Mouse (Mus musculus) heart, adult 18-20 months (tissue): ENCODE measurements around the gene Vsig10l. TPM values are rescaled to one million over a fixed set of nuclear protein-coding genes. Genes with fewer than 3 reads are reported as not detected.

Source experiments
- DNase-seq, 2 experiments: peaks; one replicate each; pipeline ENCODE4 v3.0.0; 2021 to 2022; ENCODE audit warnings: mixed read lengths in 1 of 2
- long read RNA-seq, 2 experiments: library from polyadenylated mRNA; stranded (forward); transcript quantifications; one replicate each; pipeline ENCODE4 v2.0.0; 2021
- total RNA-seq, 2 experiments: library from RNA; stranded (reverse); gene quantifications; 2 replicates each; pipeline ENCODE4 v1.2.3; 2021

Vsig10l gene
- 1 to 10 TPM in 1 of 2 experiments, under 1 TPM in 1; 0.69 to 1.3 TPM for total RNA-seq
- long read RNA-seq, experiment 1, result 0 reads
- long read RNA-seq, experiment 2, result 0 reads

DNA sequence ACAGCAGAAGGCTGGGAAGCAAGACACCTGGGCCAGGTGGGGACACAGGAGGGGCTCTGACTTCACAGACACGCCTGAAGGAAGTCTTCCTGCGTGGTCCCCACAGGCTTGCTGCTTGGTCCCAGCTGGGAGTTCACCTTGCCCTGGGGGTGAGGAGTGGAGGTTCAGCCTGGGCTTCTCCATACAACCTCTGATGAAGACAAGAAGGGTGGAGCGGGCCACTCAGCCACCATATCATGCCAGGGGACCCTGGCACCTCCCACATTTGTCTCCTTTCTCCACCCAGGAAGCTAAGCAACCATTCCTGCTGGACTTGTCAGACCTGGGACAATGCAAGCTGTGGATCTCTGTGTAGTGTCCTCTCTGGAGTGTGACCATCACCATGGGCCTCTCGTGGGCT lies at the start of gene Vsig10l:
TSS of gene Vsig10l (plus strand) at position 301 of the 400 bp plus-strand sequence.
- DNase-seq, result no peak

DNA sequence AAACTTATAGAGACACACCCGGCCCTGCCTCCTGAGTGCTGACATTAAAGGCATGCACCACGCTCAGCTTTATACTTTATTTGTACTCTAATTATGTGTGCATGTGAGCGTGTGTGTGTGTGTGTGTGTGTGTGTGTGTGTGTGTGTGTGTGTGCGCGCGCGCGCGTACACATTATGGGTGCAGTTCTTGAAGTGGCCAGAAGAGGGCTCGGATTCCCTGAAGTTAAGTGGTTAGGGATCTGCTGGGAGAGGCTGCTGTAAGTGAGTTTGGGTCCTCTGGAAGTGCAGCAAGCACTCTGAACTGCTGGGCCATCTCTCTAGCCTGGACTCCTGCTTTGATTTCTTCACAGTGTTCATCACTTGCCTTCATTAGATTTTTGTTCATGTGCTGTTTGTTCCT lies 45.7 kb upstream of the Vsig10l start:
- no peak for DNase-seq

DNA sequence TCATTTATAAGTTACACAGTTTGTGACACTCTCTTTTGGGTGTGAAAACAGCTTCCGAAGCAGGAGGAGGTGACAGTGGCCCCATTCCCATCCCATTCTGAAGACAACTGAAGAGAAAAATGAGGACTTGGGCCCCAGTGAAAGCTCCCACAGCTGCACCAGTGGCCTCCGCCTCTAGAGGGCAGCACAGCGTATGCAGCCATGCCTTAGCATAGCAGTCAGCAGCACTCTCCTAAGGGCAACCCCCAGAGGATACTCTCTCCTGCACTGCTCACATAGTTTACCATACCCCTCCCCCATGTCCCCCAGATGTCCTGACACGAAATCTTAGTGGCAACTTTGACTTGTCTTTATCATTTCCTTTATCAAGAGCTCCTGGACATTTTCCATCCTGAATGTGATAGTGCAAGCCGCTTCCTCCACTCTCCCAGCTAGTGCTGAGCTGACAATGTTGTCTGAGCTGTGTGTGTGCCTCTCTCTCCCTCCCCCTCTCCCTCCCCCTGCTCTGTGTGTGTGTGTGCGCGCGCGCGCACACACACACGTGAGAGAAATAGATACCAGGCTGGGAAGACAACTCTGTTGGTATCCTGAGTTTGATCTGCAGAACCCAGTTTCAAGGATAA lies 39.8 kb upstream of the Vsig10l start:
- DNase-seq, result peak; percentile 79 to 93

DNA sequence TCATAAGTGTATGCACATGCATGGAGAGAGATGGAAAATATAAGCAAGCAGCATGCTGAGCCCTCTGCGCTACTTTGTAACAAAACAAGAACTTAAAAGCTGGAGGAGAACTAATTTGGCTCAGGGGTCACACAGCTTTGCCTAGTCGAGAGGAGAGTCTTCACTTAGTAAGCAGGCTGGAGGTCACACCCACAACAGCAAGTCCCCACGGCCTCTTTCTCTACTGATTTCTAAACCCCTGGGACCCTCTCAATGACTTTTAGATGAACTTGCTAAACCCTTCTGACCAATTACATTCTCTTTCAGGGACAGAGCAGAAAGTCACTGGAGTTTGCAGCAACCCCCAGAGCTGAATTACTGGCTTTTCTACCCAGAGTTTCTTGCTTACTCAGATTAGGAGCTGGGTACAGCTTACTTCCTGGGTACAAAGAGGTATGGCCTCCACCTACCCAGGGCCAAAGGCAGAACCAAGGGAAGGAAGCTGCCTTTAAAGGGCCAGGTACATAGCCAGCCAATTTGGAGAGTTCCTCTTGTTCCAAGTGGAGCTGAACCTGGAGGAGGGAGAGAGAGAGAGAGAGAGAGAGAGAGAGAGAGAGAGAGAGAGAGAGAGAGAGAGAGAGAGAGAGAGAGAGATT lies 38.8 kb upstream of the Vsig10l start:
- DNase-seq, result no peak

DNA sequence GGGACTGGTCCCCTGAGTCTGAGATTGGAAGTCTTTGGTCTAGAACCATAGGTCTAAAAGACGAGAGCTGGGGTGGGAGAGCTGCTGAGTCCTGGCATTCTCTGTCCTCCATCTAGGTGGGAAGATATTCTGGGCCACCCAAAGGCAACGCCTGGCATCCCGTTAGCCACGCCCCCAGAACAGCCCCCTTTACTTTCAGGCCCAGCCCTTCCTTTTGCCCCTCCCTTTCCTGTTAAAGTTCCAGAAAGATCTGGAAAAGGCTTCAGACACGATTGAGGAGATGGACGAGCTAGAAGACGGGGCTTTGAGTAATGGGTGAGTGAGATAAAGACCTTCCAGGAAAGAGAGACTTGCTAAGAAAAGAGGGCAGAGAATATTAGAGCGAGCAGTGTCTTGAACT lies 35.5 kb upstream of the Vsig10l start, which contains the start of gene Lim2:
TSS of gene Lim2 (plus strand) at position 265 of the 400 bp plus-strand sequence.
- no peak for DNase-seq

DNA sequence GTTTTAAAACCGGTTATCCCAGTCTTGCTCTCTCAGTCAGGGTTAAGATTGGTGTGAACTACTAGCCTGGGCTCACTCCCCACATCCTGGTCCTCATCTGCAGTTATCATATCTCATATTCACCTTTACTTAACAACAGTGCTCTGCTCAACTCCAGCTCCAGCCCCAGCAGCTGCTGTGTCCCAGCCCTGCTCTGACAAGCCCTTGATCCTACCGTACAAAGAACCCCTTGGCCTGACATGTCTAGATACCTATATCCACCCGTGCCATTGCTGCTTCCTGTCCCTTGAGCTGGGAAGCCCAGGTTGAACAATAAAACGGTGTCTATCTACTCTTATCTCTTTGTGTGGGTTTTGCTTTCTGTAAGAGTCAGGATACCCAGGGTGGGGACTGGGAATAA lies 33.5 kb upstream of the Vsig10l start:
- DNase-seq, result no peak

DNA sequence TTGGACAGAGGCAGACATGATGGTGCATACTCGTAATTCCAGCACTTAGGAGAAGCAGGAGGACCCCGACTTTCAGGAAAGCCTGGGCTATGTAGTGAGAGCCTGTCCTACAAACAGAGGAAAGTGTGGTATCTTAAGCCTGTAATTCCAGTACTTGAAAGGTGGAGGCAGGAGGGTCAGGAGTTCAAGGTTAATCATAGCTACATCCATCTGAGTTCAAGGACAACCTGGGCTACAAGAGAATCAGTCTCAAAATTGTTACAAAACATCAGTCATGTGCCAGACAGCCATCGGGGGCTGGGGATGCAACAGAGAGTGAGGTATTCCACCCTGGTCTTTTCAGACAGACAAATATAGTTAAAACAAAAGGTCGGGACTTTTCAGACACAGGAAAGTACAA lies 30.1 kb upstream of the Vsig10l start:
- DNase-seq, result no peak

DNA sequence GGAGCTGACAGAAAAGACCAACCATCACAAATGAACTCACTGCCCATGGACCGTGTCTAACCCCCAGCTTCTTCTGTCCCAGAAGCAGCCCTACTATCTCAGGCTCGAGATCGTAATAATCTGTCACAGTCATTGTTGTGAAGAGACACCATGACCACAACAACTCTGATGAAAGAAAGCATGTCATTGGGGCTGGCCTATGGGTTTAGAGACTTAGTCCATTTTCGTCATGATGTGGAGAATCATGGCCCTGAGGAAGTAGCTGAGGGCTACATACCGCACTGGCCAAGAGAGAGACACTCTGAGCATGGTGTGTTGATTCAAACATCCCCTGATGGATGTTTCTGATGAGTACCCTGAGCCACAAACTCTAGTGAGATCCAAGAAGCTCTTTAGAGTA lies 28.3 kb upstream of the Vsig10l start:
- no peak for DNase-seq

DNA sequence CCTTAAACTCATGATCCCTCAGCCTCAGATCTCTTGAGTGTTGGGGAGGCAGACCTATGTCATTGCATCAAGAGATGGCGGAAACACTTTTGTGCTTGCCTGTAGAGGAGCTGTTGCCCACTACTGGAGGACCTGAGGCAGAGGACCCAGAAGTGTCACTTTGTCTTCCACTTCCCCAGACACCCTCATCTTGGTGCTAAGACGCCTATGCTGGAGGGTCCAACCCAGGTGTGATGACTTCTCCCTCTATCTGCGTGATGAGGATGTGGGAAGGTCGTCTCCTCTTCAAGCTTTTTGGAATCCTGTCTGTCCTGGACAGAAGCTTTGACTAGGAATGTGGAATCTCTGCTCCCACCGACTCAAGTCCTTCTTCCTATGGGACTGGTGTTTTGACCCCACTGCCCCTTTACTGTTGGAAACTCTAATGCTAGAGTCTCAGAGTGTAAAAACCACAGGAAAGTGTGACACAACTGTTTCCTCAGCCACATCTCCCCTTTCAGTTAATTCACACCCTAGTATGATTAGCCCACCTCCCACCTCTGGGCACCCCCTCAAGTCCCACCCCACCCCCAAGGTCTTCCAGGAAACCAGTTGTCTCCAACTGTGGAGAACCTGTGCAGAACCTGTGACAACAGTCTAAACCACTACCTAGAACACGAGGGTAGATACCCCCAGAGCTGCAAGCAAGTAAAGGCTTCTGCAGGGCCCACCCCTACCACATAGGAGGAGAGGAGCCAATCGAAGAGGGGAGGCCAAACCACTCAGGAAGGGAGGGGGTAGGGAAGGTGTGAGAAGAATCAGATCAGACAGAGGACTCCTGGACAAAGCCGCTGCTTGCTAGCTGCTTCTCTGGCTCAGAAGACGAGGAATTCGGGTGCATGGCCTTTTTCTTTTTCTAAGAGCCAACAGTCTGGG lies 26.4 kb upstream of the Vsig10l start, which contains the start of gene Nkg7:
TSS of gene Nkg7 (plus strand) at position 733 of the 915 bp plus-strand sequence.
- no peak for DNase-seq

DNA sequence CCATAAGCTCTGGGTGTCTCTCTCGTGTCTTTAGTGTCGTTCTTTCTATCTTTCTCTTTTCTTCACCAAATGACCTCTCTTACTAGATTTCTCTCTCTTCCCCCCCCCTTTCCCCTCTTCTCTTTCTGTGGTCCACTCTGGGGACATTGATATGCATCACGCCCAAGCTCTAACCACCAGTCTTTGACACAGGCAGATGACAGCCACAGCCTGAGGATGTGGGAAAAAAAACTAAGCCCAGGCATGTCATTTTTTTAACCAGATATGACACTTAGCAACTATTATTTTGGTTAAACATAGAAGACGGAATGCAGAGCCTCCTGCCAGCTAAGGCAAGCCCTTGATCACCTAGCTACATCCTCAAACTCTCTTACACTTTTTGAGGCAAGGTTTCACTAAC lies 24.3 kb upstream of the Vsig10l start:
- DNase-seq, result no peak

DNA sequence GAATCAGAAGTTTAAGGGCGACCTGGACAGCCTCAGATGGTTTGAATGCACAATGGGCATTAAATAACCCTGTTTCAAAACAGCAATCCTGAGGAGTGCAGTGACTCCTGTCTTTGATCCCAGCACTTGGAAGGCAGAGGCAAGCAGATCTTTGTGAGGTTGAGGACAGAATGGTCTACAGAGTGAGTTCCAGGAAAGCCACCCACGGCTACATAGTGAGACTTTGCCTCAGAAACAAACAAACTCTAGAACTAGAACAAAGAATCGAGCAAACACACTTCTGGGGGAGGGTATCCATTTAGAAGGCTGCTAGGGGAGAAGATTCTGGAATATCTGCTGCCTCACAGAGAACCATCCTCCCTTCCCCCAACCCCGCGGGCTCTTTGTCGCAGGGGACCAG lies 22.5 kb upstream of the Vsig10l start, which contains the start of gene Cldnd2:
TSS of gene Cldnd2 (plus strand) at position 301 of the 400 bp plus-strand sequence.
- DNase-seq, result no peak

DNA sequence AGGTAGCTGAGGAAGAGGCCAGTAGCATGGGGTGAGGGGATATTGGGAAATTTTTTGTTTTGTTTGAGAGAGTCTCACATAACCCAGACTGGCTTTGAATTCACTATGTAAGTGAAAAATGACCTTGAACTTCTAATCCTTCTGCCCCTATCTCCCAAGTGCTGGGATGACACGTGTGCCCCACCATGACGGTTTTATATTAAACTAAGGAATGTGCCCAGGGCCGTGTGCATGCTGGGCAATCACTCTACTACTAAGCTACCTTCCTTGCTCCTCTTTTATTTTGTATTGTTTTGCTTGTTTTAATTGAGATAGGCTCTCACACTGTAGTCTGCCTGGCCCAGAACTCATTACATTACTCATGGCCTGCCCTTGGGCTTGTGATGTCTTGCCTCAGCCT lies 21.9 kb upstream of the Vsig10l start:
- DNase-seq, result no peak

DNA sequence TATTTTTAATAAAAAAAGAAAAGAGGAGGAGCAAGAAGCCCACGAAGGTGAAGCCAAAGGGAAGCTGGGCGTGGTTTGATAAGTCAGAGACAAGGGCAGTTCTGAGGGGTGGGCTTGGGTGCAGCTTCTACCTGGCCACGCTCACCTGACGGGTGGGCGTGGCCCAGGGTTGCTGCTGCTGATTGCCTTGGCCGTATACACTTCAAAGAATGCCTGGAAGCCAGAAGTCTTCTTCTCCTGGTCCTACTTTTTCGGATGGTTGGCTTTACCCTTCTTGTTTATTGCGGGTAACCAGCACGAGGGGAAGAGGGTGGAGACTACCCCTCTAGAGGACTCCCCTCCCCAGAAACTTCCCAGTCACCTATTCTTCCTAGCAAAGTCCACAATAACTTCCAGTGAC lies 20.3 kb upstream of the Vsig10l start:
- DNase-seq, result no peak

DNA sequence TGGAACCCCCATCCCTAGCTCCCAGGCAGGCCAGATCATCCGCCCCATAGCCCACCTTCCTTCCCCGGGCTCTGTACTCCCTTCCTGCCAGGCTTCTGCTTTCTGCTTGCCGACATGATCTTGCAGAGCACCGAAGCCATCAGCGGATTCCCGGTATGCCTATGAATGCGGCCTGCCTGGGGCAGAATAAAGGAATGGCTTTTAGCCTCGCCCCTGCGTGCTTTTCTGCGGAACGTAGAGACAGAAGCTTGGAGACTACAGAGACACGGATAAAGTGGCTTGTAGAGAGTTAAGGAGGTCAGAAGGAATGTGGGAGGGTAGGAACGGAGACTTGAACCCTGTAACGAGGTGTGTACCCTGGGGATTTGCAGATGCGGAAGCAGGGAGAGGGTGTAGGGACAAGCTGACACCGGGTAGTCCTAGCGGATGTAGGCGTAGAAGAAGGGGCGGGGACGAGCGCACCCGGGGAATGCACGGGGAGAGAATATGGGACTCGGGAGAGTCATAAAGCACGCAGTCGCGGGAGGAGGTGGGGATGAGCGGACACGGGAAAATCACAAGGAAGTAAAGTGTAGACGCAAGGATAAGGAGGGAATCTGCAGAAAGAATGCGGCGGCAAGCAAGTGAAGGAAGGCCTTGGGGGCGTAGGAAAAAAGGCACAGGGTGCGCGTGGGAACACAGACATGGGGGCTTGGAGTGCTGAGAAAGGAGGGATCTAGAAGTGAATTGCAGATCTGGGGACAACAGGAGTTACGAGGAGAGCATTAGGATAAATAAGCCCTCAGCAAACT lies 19.6 kb upstream of the Vsig10l start:
- peak; percentile 90 to 93 for DNase-seq

DNA sequence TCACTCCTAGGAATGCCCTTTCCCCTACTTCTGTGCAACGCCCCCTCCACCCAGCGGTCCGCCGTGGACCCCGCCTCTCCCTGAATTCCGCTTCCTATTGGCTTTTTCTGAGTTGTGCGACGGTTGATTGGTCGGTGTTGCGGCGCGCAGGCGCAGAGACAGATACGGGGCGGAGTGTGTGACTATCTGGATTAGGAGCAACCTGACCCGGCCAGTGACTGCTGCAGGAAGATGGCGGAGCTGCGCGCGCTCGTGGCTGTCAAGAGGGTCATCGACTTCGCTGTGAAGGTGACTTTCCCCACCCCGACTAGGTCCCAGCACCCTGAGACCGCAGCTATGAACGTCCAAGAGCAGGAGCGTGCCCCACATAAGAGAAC lies 19.0 kb upstream of the Vsig10l start, which contains the start of the genes Etfb and Gm45233:
TSS of gene Etfb (plus strand) at position 167 of the 377 bp plus-strand sequence.
TSS of gene Gm45233 (plus strand) at position 212 of the 377 bp plus-strand sequence.
- DNase-seq, result peak; percentile 96 to 99

DNA sequence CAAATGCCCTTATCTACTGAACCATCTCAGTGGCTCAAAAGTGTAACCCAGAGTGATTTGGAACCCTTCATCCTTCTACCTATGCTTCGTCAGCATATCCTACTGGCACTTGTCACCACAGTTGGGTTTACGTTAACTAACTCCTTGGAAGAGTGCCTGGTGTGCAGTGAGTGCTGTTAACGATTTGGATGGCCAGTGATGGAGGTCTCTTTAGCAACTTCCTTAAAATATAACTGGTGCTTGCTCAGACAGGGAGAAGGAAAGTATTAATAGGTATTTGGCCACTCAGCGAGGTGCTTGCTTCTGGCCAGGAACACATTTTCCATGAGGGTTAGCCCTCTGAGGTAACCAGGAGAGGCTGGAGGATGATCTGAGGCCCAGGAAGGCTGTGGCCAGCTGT lies 15.2 kb upstream of the Vsig10l start:
- DNase-seq, result no peak

DNA sequence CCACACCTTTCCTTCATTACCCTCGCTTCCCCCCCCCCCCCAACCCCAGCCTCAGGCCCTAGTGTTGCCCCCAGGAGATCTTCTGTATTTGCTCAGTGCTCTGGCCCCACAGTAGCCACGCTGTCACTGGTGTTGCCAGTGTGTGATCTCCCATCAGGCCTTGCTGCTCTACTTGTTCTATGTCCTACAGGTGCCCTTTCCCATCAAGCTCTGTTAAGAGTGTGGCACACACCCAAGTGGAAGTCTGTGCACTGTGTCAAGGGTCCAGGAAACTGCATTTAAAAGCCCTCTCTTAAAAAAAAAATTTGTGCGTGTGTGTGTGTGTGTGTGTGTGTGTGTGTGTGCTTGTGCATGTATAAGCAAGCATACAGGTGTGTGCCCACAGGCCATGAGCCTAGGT lies 14.7 kb upstream of the Vsig10l start:
- peak; percentile 40 to 59 for DNase-seq

DNA sequence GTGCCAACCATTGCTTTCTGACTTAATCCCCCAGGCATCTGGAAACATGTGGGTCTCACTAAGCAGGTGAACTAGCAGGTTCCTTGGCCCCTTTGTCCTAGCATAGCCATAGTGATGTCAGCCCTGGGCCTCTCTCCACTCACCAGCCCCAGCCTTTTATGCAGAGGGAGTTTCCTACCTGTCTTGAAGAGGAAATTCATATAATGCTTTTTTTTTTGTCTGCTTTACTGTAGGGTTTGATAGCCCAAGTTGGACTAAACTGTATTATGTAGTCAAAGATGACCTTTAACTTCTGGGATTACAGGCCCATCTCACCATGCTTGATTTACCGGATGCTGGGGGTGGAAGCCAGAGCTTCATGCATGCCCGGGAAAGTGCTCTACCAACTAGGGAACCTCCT lies 13.1 kb upstream of the Vsig10l start:
- no peak for DNase-seq

DNA sequence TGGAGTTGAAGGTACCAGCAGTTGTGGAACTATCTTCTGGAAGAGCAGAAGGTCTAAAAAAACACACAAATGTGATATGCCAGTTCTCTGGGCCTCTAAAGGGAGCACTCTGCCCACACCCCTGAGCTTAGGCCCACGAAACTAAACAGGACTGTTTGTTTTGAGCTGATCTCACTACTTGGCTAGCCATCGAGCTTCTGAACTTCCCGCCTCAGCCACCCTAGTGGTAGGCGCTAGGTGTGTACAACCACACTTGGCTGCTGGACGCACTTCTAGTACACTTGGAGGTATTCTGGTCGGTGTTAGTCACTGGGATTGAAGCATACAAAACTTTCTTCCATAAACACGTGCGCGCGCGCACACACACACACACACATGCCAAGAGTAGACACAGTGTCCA lies 11.2 kb upstream of the Vsig10l start:
- DNase-seq, result no peak

DNA sequence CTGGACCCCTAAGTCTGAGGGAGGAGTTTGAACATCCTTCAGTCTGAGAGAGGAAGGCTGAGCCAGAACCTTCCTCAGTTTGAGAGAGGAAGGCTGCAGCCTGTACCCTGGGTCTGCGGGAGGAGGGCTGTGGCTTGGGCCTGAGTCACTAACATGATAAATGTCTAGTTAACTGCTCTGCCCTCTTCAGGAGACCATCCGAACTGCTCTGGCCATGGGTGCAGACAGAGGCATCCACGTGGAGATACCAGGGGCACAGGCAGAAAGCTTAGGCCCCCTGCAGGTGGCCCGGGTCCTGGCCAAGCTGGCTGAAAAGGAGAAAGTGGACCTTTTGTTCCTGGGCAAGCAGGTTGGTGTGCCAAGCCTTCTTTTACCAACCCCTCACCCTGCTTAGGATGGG lies 10.3 kb upstream of the Vsig10l start:
- DNase-seq, result no peak

DNA sequence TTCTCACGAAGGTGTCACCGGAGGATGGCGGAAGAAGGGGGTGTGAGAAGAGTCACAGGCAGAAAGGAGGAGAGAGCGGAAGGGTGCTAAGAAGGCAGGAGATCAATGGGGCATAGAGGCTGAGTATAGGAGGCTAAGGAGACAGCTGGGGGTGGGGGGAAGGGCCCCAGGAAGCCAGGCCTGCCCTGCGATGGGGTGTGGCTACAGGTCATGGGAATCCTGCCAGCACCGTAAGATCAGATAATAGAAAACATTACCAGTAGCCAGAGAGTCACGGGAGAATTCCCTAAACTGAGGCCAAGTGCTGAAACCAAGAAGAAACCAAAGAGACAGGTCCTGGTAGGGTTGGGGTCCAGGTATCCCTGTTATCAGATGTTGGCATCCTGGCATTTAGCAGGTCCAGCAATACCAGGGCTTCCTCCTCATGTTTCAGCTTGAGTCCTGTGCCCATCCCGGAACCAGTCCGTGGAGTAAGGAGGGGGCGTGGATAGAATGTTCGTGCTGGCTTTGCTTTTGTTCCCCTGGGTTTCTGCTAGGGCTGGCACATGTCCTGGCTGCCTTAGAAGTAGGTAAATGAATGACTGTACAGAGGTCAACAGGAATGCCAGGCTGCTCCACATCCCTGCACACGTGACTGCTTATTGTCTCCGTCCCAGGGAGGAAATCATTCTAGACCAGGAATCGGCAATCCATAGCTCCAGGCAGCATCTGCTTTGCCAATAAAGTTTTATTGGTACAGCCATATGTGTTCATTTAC lies 9.2 kb upstream of the Vsig10l start:
- DNase-seq, result no peak
